In the genomic region with DNA sequence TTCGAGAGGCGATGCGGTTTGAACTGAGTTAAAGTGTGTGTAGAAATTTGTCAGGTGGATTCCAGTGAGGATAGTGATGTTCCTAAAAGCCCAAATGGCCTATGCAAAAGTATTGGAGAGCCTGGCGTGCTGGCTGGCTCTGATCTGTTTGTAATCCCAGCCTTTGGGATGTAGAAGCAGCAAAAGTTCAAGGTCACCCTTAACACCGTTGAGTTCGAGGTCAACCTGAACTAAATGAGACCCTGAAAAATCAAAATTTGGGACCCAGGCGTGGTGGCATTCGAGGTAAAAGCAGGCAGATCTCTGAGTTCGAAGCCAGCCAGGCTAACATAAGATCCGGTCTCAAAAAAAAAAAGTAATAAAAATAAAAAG, we compare ENCODE assay signal across 9 mouse cellular contexts. TPM values are rescaled to one million over a fixed set of nuclear protein-coding genes. Genes with fewer than 3 reads are reported as not detected.
DNase-seq lines count a peak whose midpoint lies in the region; ATAC-seq and TF ChIP-seq lines count a peak whose summit lies in the region.
"Had no signal": no experiment of that assay in that cellular context is flagged by ENCODE, and none has a peak within 500 bp of the region (broad histone marks: within the 10 kb centered on the region; RNA-seq: fewer than 3 reads in every experiment).

No protein-coding gene starts in this region.

- no peak for TF ChIP-seq RAD21 in MEL (IDR thresholded peaks at IDR 0.05; ENCODE audit: low read depth, low read length)

- H3K27ac ChIP-seq in heart, embryonic 15.5 days: peak overlapping the region; percentile 92
- H3K27ac ChIP-seq in MEL (ENCODE audit: control insufficient read depth, low read depth, low read length): peak overlapping the region; percentile 55
- peak overlapping the region; percentile 90 for H3K27ac ChIP-seq in hindbrain, embryonic 10.5 days
- no peak overlapping the region for H3K27ac ChIP-seq in midbrain, embryonic 11.5 days (ENCODE audit: low read depth, low read length)

- no peaks in the 10 kb centered on the region for H3K27me3 ChIP-seq in heart, embryonic 15.5 days
- H3K27me3 ChIP-seq in MEL (ENCODE audit: control insufficient read depth in 1 of 2, insufficient read depth in 2 of 2, low read length in 2 of 2): no peaks in the 10 kb centered on the region
- H3K27me3 ChIP-seq in hindbrain, embryonic 10.5 days (ENCODE audit: insufficient read depth, poor library complexity, severe bottlenecking): no peaks in the 10 kb centered on the region
- H3K27me3 ChIP-seq in midbrain, embryonic 11.5 days (ENCODE audit: control insufficient read depth, insufficient read depth, low read length): no peaks in the 10 kb centered on the region
- H3K27me3 ChIP-seq: Patski had no signal

- H3K9me3 ChIP-seq in heart, embryonic 15.5 days (replicated peaks): no peaks in the 10 kb centered on the region
- H3K9me3 ChIP-seq in MEL (replicated peaks; ENCODE audit: insufficient read depth, low read length): no peaks in the 10 kb centered on the region
- H3K9me3 ChIP-seq in hindbrain, embryonic 10.5 days: no peaks in the 10 kb centered on the region
- H3K9me3 ChIP-seq in midbrain, embryonic 11.5 days (ENCODE audit: control insufficient read depth, low read length): no peaks in the 10 kb centered on the region

- no peak for ATAC-seq in heart, embryonic 15.5 days (replicated peaks; ENCODE audit: insufficient number of reproducible peaks, insufficient read depth, low FRiP score, low read depth)
- ATAC-seq in midbrain, embryonic 11.5 days (ENCODE audit: low FRiP score): no peak
- ATAC-seq in granulocyte monocyte progenitor cell, adult 5-6 weeks (replicated peaks; ENCODE audit: poor library complexity, severe bottlenecking): no peak

- peaks cover 41% of the 10 kb centered on the region for H3K79me2 ChIP-seq in MEL (ENCODE audit: control insufficient read depth, insufficient read depth, low read length, poor library complexity)

- intact Hi-C loops in heart, postnatal 36 days (cut with DNase I): loop anchor here (5.0 kb wide), 1 partner anchor 157 kb away; the partner anchor contains the start of genes Dph1 and Rtn4rl1

- TF ChIP-seq CTCF in MEL (IDR thresholded peaks at IDR 0.05 in 2 of 3, conservative IDR thresholded peaks at IDR 0.05 in 1 of 3; ENCODE audit: control insufficient read depth in 1 of 3, insufficient read depth in 1 of 3, low read depth in 2 of 3, low read length in 3 of 3, poor library complexity in 1 of 3, severe bottlenecking in 1 of 3): no peak

- no peak for TF ChIP-seq POLR2A in MEL (IDR thresholded peaks at IDR 0.05; ENCODE audit: control insufficient read depth in 1 of 2, insufficient read depth in 1 of 2, low read depth in 1 of 2, low read length in 2 of 2, poor library complexity in 1 of 2)

- H3K9ac ChIP-seq in heart, embryonic 15.5 days: peak overlapping the region; percentile 87
- H3K9ac ChIP-seq in MEL (ENCODE audit: control insufficient read depth, low read depth, low read length, poor library complexity, severe bottlenecking): peak overlapping the region; percentile 81
- peak overlapping the region; percentile 87 for H3K9ac ChIP-seq in midbrain, embryonic 11.5 days (ENCODE audit: low read length)

- H3K4me1 ChIP-seq in heart, embryonic 15.5 days (replicated peaks): peaks cover 22% of the 10 kb centered on the region
- H3K4me1 ChIP-seq in MEL (ENCODE audit: control insufficient read depth in 1 of 2, insufficient read depth in 2 of 2, low read length in 2 of 2): peaks cover 22 to 31% of the 10 kb centered on the region in 2 experiments
- peaks cover 26% of the 10 kb centered on the region for H3K4me1 ChIP-seq in hindbrain, embryonic 10.5 days (replicated peaks)
- H3K4me1 ChIP-seq in midbrain, embryonic 11.5 days (ENCODE audit: control insufficient read depth, insufficient read depth, low read length): peaks cover 11% of the 10 kb centered on the region

- 41% methylated on average over 10 of the region's 10 CpGs for WGBS in heart, embryonic 15.5 days
- 51% methylated on average over 10 of the region's 10 CpGs for WGBS in hindbrain, embryonic 10.5 days
- whole genome bisulfite sequencing in midbrain, embryonic 11.5 days: 45% methylated on average over 10 of the region's 10 CpGs

- H3K36me3 ChIP-seq in heart, embryonic 15.5 days: 0 out of 2 replicates have a peak, but pooled peaks cover 5% of the 10 kb centered on the region
- H3K36me3 ChIP-seq in MEL (ENCODE audit: control insufficient read depth in 1 of 2, insufficient read depth in 2 of 2, low read length in 2 of 2): peaks cover 0 to 43% of the 10 kb centered on the region in 2 experiments; a peak in 3 of 4 replicates
- peaks cover 15% of the 10 kb centered on the region; the same call in 1 of the 2 replicates for H3K36me3 ChIP-seq in hindbrain, embryonic 10.5 days
- no peaks in the 10 kb centered on the region for H3K36me3 ChIP-seq in midbrain, embryonic 11.5 days (ENCODE audit: control insufficient read depth, insufficient read depth, low read length)

- peak in 1 of 2 experiments; percentile 5; a peak in 1 of 4 replicates for TF ChIP-seq EP300 in MEL (IDR thresholded peaks at IDR 0.05; ENCODE audit: low read depth in 1 of 2, low read length in 2 of 2)

- DNase-seq in heart, postnatal 36 days: no peak
- DNase-seq in MEL (ENCODE audit: low read depth, low spot score): no peak
- DNase-seq in hindbrain, embryonic 10.5 days (ENCODE audit: low spot score): no peak
- no peak for DNase-seq in midbrain, embryonic 11.5 days (ENCODE audit: low spot score, missing footprints)
- DNase-seq in right cerebral cortex, adult 2 months (ENCODE audit: low spot score in 2 of 2): no peak
- no peak for DNase-seq in urinary bladder, postnatal 25 days (ENCODE audit: low spot score)

- H3K4me2 ChIP-seq in heart, embryonic 15.5 days: peak overlapping the region; percentile 83
- H3K4me2 ChIP-seq in midbrain, embryonic 11.5 days: peak overlapping the region; percentile 90

- H3K4me3 ChIP-seq in heart, embryonic 15.5 days: peak overlapping the region; percentile 93
- peak overlapping the region; percentile 79 to 92 for H3K4me3 ChIP-seq in MEL (ENCODE audit: control insufficient read depth in 1 of 2, insufficient read depth in 1 of 2, low read depth in 2 of 2, low read length in 2 of 2)
- peak overlapping the region; percentile 86 for H3K4me3 ChIP-seq in hindbrain, embryonic 10.5 days
- peak overlapping the region; percentile 60 for H3K4me3 ChIP-seq in midbrain, embryonic 11.5 days (ENCODE audit: low read depth, low read length)

TF ChIP-seq in MEL, 35 proteins besides CTCF, POLR2A, EP300 and RAD21:
- no peak for TF ChIP-seq ZNF384 (IDR thresholded peaks at IDR 0.05; ENCODE audit: low read depth, low read length)
- no peak; the same call in 1 of the 2 replicates for TF ChIP-seq RCOR1 (IDR thresholded peaks at IDR 0.05; ENCODE audit: low read depth, low read length)
- TF ChIP-seq MAZ (IDR thresholded peaks at IDR 0.05; ENCODE audit: low read depth, low read length): no peak

RNA-seq across cellular contexts. Expression of gene Smyd4, which starts 0.6 kb away (rescaled TPM):
- polyA plus RNA-seq in heart, embryonic 15.5 days (2015; fragmentation: Nextera tagmentation; extraction: Ambion mirVana): 12.3 and 13.4 TPM in 2 replicates
- total RNA-seq in heart, postnatal 36 days (2021): 1 to 10 TPM; 4.4 to 7.5 TPM
- total RNA-seq in MEL (2012; rRNA removed): 11.4 and 12.8 TPM in 2 replicates
- 1 to 10 TPM in 1 of 2 experiments, not detected in 1; 9.6 TPM for polyA plus RNA-seq in MEL (2012; ENCODE audit: insufficient read depth in 1 of 2, insufficient read length in 2 of 2, low read depth in 1 of 2, low replicate concordance in 2 of 2, missing spikeins in 1 of 2)
- 14.6 and 17.4 TPM in 2 replicates for polyA plus RNA-seq in hindbrain, embryonic 10.5 days (2016; fragmentation: Nextera tagmentation; extraction: Ambion mirVana)
- 11.6 and 13.1 TPM in 2 replicates for polyA plus RNA-seq in midbrain, embryonic 11.5 days (2014; fragmentation: Nextera tagmentation; extraction: Ambion mirVana)
- 11.7 and 12.6 TPM in 2 replicates for total RNA-seq in granulocyte monocyte progenitor cell, adult 5-6 weeks (2014; fragmentation: Nextera tagmentation)
- 11.2 and 12.3 TPM in 2 replicates for total RNA-seq in granulocyte monocyte progenitor cell, adult 5-6 weeks (2017)

RNA-seq across cellular contexts. Expression of gene Rpa1, which starts 0.8 kb away (rescaled TPM):
- polyA plus RNA-seq in heart, embryonic 15.5 days (2015; fragmentation: Nextera tagmentation; extraction: Ambion mirVana): 83.6 and 86.2 TPM in 2 replicates
- total RNA-seq in heart, postnatal 36 days (2021): 10 to 100 TPM; 55.1 to 63.8 TPM
- 242 and 267 TPM in 2 replicates for total RNA-seq in MEL (2012; rRNA removed)
- 100 to 1,000 TPM; 179 to 481 TPM for polyA plus RNA-seq in MEL (2012; ENCODE audit: insufficient read depth in 1 of 2, insufficient read length in 2 of 2, low read depth in 1 of 2, low replicate concordance in 2 of 2, missing spikeins in 1 of 2)
- polyA plus RNA-seq in hindbrain, embryonic 10.5 days (2016; fragmentation: Nextera tagmentation; extraction: Ambion mirVana): 136 and 178 TPM in 2 replicates
- polyA plus RNA-seq in midbrain, embryonic 11.5 days (2014; fragmentation: Nextera tagmentation; extraction: Ambion mirVana): 124 and 126 TPM in 2 replicates
- total RNA-seq in granulocyte monocyte progenitor cell, adult 5-6 weeks (2014; fragmentation: Nextera tagmentation): 86.4 and 106 TPM in 2 replicates
- total RNA-seq in granulocyte monocyte progenitor cell, adult 5-6 weeks (2017): 200 and 207 TPM in 2 replicates
